Mouse (Mus musculus) MN1 (cell line): ENCODE measurements around the gene Gm5741.

ENCODE experiments used
- DNase-seq: peaks from one replicate; pipeline ENCODE4 v3.0.0-alpha.2; 2016; ENCODE audit warnings: low spot score

Gene Gm5741

GRCm38 (mm10) chr8:85073041-85073612, 5.3 kb upstream of the Gm5741 start:
- no peak for DNase-seq

- DNase-seq = no peak
Observed at GRCm38 (mm10) chr8:85072364-85072929, 4.7 kb upstream of the Gm5741 start.

GRCm38 (mm10) chr8:85071514-85072281, 3.9 kb upstream of the Gm5741 start, which contains the start of gene Dhps:
Gene Dhps (plus strand): TSS chr8:85071757.
- peak; percentile 94 for DNase-seq

- peak; percentile 36 for DNase-seq
Observed at GRCm38 (mm10) chr8:85071041-85071440, 3.3 kb upstream of the Gm5741 start.

GRCm38 (mm10) chr8:85067155-85067554, 627 bp downstream of the Gm5741 start:
- no peak for DNase-seq

GRCm38 (mm10) chr8:85065213-85065612, 2.6 kb downstream of the Gm5741 start:
- no peak for DNase-seq

GRCm38 (mm10) chr8:85062603-85063002, 5.2 kb downstream of the Gm5741 start:
- no peak for DNase-seq

- peak; percentile 93 for DNase-seq
Observed at GRCm38 (mm10) chr8:85059879-85060616, 7.7 kb downstream of the Gm5741 start, which contains the start of gene Fbxw9. Gene Fbxw9 (plus strand): TSS chr8:85060055.

- no peak for DNase-seq
Observed at GRCm38 (mm10) chr8:85057367-85057766, 10.4 kb downstream of the Gm5741 start.

GRCm38 (mm10) chr8:85043619-85044018, 24.2 kb downstream of the Gm5741 start:
- no peak for DNase-seq

- DNase-seq = peak; percentile 71
Observed at GRCm38 (mm10) chr8:85037681-85038531, 29.9 kb downstream of the Gm5741 start.

- peak; percentile 67 for DNase-seq
Observed at GRCm38 (mm10) chr8:85037366-85037680, 30.5 kb downstream of the Gm5741 start.

GRCm38 (mm10) chr8:85036718-85037365, 30.9 kb downstream of the Gm5741 start, which contains the start of gene Tnpo2:
Gene Tnpo2 (plus strand): TSS chr8:85036915.
- peak; percentile 99 for DNase-seq

GRCm38 (mm10) chr8:85036381-85036717, 31.4 kb downstream of the Gm5741 start:
- no peak for DNase-seq

- DNase-seq = peak; percentile 44
Observed at GRCm38 (mm10) chr8:85035728-85036310, 32.0 kb downstream of the Gm5741 start.

GRCm38 (mm10) chr8:85035165-85035727, 32.5 kb downstream of the Gm5741 start:
- no peak for DNase-seq

GRCm38 (mm10) chr8:85034764-85035163, 33.0 kb downstream of the Gm5741 start:
- DNase-seq = no peak

- DNase-seq = no peak
Observed at GRCm38 (mm10) chr8:85033867-85034266, 33.9 kb downstream of the Gm5741 start.

GRCm38 (mm10) chr8:85032622-85033311, 35.0 kb downstream of the Gm5741 start:
- no peak for DNase-seq

- no peak for DNase-seq
Observed at GRCm38 (mm10) chr8:85029271-85029670, 38.5 kb downstream of the Gm5741 start.
